Mouse (Mus musculus): ENCODE measurements around the gene Rps18. TPM values are rescaled to one million over a fixed set of nuclear protein-coding genes. Genes with fewer than 3 reads are reported as not detected.
"Not testable (repeated sequence)": the region's sequence is repeated elsewhere in the genome, so short reads cannot be mapped to it uniquely, and the experiment has no call there.

The Rps18 gene
- total RNA-seq, 2 experiments from 2014 or later = 311 to 327 TPM

DNA sequence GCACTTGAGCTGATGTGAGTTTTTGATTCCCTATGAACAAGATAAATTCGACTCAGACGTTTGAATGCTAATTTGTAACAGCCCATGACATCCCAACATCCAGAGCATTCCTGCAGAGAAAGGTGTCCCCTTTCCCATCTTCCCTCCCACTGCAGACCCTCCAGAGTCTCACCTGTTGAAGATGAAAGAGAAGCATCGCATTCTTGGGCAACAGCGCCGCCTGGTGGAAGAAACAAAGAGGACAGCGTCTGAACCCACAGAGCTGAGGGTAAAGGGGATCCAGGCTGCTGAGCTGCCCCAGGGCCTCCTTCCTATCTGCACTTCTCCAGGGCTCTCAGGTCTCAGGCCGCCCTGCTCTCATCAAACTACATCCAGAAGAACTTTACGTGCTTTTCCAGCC lies 26.3 kb upstream of the Rps18 start:
- not testable (repeated sequence) for H3K27ac ChIP-seq, H3K4me3 ChIP-seq
- peak in 1 of 2 experiments; percentile 51 for DNase-seq (ENCODE audit: extremely low spot score in 1 of 2, low spot score in 2 of 2)
- peak; percentile 70 for TF ChIP-seq CTCF (IDR thresholded peaks at IDR 0.05)
- intact Hi-C loops (cut with DNase I) = loop anchor here (2.0 kb wide), 1 partner anchor 13 kb away; no protein-coding TSS in a partner anchor

DNA sequence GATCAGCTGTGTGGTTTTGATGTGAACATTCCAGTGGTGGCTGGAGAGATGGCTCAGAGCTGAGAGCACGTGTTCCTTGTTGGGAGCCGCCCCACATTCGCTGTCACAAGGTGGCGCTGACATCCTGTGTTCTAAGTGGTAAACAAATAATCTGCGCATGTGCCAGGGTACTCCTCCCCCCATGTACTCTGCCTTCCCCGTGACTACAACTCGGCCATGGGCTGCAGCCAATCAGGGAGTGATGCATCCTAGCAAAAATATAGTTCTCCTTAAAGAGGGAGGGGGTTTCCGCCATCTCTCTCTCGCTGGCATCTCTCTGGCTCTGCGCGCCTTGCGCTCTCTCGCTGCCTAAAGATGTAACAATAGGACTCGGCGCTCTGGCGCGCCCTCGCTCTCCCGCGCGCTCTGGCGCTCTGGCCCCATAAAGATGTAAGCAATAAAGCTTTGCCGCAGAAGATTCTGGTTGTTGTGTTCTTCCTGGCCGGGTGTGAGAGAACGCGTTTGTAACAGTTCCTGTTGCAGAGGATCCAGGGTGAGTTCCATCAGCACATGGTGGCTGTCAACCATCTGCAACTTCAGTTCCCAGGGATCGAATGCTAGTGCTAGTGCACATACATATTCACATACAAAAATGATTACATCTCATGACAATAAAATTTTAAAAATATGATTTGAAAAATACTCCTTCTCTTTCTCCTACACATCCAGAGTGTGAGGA lies 25.6 kb upstream of the Rps18 start:
- peak overlapping the region; percentile 51 for H3K4me3 ChIP-seq
- DNase-seq (ENCODE audit: extremely low spot score in 1 of 2, low spot score in 2 of 2) = peak; percentile 81 to 86
- peak overlapping the region; percentile 82 for H3K27ac ChIP-seq
- intact Hi-C loops (cut with DNase I) = not testable (repeated sequence)
- peak; percentile 37 for TF ChIP-seq CTCF (IDR thresholded peaks at IDR 0.05)

DNA sequence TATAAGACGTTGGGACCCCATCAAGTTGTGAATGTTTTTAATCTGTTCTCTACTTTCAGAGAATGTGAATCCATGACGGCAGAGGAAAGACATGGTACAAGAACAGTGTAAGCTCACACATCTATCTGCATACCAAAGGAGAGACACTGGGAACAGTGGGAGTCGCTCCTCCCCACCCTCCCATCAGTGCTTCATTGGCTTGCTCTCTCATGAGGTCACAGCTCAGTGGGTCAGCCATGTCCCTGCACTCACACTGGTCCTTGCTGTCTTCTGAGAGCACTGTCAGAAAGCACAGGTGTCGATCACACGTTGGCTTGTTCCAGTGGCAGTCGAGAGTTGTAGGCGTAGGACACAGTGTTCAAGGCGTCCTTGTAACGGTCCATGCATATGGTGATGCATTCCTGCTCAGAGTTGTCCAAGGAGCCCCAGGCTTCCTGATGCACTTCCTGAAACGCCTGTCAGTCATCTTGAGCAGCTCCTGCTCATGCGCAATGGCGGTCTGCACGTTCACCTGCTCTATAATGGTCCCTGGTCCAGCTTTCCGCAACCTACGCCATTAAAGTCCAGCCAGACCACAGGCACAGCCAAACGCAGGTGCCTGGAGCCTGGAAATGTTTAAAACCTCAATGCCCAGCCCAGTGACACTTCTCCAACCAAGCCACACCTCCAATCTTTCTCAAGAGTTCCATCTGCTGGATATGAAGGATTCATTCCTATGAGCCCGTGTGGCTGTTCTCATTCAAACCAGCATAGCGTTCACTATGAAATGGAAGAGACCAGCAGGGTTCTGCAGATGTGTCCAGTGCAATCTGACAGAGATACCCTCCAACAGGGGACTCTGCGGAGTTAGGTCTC lies 24.6 kb upstream of the Rps18 start:
- H3K4me3 ChIP-seq = no peak overlapping the region
- intact Hi-C loops (cut with DNase I) = no loop called here
- peak overlapping the region; percentile 67; the same call in 1 of the 2 replicates for H3K27ac ChIP-seq
- DNase-seq (ENCODE audit: extremely low spot score in 1 of 2, low spot score in 2 of 2) = no peak
- TF ChIP-seq CTCF (IDR thresholded peaks at IDR 0.05) = no peak

DNA sequence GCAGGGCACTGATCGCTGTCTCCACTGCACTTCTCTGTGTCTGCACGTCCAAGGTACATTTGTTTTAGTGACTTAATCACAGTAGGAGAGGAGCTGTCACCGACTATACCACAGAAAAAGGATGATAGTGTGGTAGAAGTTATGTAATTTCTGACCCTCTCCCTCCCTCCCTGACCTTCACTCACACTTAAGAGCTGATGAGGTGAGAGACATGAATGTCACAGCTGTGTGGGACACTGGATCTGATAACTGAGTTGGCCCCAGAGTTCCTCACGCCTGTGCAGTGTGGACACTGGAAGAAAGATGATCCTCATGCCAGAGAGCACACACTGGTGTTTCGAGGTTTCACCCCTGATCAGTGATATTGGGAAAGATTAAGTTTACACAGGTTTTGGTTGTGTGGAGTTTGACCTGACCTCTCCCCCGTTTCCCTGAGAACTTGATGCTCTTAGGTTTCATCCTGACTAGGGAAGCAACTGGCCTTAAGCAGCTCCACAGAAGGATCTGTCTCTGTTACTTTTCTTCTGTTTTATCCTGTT lies 23.8 kb upstream of the Rps18 start:
- intact Hi-C loops (cut with DNase I) = no loop called here
- DNase-seq (ENCODE audit: extremely low spot score in 1 of 2, low spot score in 2 of 2) = no peak
- H3K4me3 ChIP-seq = no peak overlapping the region
- H3K27ac ChIP-seq = no peak overlapping the region
- no peak for TF ChIP-seq CTCF (IDR thresholded peaks at IDR 0.05)

DNA sequence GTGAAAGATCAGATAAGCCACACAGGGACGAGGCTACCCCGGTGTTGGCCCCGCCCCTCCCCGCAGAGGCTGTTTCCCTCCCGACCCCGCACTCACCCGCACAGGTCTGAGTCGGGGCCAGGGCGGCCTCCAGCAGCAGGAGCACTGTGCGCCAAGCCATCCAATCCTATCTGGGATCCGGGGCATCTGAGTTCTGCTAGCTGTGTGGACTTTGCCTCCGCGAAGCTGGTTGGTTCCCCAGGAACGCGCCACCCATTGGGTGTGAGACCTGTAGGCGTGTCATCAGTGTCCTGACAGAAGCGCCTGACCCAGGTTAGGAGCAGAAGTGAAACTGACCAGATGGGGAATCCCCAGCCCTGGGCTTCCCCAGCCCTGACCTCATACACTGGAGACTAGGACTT lies 22.8 kb upstream of the Rps18 start:
- DNase-seq (ENCODE audit: extremely low spot score in 1 of 2, low spot score in 2 of 2) = no peak
- no peak for TF ChIP-seq CTCF (IDR thresholded peaks at IDR 0.05)

GRCm38 (mm10) chr17:33977861-33978557 lies 22.2 kb upstream of the Rps18 start:
- intact Hi-C loops (cut with DNase I) = no loop called here
- Histone ChIP-seq H3K27ac (no peak overlapping the region), H3K4me3 (peak overlapping the region; percentile 41)
- no peak for TF ChIP-seq CTCF (IDR thresholded peaks at IDR 0.05)
- DNase-seq (ENCODE audit: extremely low spot score in 1 of 2, low spot score in 2 of 2) = no peak

More for the DNA sequence above, 22.8 kb upstream of the Rps18 start:
- Histone ChIP-seq H3K4me3 (peak overlapping the region; percentile 41), H3K27ac (no peak overlapping the region)
- intact Hi-C loops (cut with DNase I) = no loop called here

DNA sequence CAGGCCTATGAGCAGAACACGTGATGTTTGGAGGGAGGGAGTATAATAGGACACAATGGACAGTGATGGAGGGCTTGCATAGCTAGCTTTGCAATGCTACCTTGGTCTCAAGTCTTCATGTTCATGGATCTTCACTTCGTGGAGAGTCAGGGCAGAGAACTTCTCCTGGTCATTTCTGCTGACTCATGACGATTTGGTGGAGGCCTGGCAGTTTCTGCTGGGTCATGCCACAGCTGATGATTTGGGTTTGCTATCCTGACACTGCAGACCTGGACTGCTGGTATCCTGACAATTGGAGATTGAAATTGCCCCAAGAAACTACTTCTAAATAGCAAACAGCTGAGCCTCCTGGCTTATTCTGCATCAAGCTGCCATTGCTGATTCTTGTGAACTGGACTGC lies 17.8 kb upstream of the Rps18 start:
- intact Hi-C loops (cut with DNase I) = no loop called here

DNA sequence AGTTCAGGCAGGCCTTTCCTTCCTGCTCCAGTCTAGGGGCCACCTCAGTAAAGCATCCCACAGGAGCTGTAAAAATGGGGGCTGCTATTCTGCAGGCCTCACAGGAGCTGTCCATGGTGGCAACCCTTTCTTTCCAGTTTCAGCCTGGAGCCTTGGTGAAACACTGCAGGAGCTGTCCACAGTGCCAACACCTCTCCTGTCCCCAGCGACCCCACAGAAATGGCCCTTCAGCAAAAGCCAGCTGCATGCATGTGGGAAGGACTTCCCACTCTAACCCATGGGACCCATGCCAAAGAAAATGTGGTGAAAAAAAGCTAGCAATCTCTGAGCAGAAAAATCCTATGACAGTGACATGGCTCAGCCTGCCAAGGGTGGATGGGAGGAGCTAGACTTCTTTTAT lies 16.9 kb upstream of the Rps18 start:
- no peak for DNase-seq (ENCODE audit: extremely low spot score in 1 of 2, low spot score in 2 of 2)
- intact Hi-C loops (cut with DNase I) = no loop called here
- TF ChIP-seq CTCF (IDR thresholded peaks at IDR 0.05) = no peak

More for the DNA sequence above, 17.8 kb upstream of the Rps18 start:
- H3K27ac ChIP-seq = no peak overlapping the region
- no peak for DNase-seq (ENCODE audit: extremely low spot score in 1 of 2, low spot score in 2 of 2)
- H3K4me3 ChIP-seq = no peak overlapping the region
- TF ChIP-seq CTCF (IDR thresholded peaks at IDR 0.05) = no peak

DNA sequence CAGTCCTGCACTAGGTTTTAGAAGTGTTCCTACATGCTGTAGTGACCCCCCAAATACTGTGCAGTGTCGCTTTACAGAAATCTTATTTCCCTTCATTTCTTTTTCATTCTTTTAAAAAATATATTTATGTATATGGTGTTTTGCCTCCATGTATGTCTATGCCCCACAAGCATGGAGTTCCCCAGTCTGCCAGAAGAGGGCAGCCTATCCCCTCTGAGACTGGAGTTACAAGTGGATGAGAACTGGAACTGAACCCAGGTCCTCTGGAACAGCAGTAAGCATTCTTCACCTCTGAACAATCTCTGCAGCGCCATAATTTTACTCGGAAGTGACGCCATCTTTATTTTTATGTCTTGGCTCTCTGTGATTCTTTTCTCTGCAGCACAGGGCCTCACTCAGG lies 13.6 kb upstream of the Rps18 start:
- TF ChIP-seq CTCF (IDR thresholded peaks at IDR 0.05) = no peak; the same call in 1 of the 2 replicates
- no peak for DNase-seq (ENCODE audit: extremely low spot score in 1 of 2, low spot score in 2 of 2)

More for the DNA sequence above, 16.9 kb upstream of the Rps18 start:
- H3K27ac ChIP-seq = no peak overlapping the region
- no peak overlapping the region for H3K4me3 ChIP-seq

DNA sequence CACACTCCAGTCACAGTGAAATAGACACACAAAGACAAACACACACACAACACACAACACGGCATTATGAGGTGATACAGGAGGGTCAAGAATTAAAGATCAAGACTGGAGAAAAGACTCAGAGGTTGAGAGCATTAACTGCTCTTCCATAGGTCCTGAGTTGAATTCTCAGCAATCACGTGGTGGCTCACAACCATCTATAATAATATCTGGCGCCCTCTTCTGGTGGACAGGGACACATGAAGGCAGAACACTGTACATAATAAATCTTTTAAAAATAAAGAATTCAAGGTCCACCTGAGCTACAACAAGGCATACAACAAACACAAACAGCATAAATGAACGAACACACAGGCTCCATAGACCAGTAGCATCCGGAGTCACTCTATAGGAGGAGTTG lies 13.1 kb upstream of the Rps18 start:
- TF ChIP-seq CTCF (IDR thresholded peaks at IDR 0.05) = no peak
- intact Hi-C loops (cut with DNase I) = loop anchor here (2.0 to 5.0 kb wide), 2 partner anchors 14 to 33 kb away; partner anchors contain the start of gene H2-K1
- no peak overlapping the region for H3K27ac ChIP-seq

More for the DNA sequence above, 13.6 kb upstream of the Rps18 start:
- Histone ChIP-seq H3K27ac (no peak overlapping the region), H3K4me3 (no peak overlapping the region)
- intact Hi-C loops (cut with DNase I) = loop anchor here (2.0 to 5.0 kb wide), 2 partner anchors 13 to 33 kb away; partner anchors contain the start of gene H2-K1

GRCm38 (mm10) chr17:33968489-33968888 lies 12.7 kb upstream of the Rps18 start:
- intact Hi-C loops (cut with DNase I) = loop anchor here (2.0 to 5.0 kb wide), 2 partner anchors 14 to 34 kb away; partner anchors contain the start of gene H2-K1
- TF ChIP-seq CTCF (IDR thresholded peaks at IDR 0.05) = peak; percentile 74
- peak in 1 of 2 experiments; percentile 68 for DNase-seq (ENCODE audit: extremely low spot score in 1 of 2, low spot score in 2 of 2)
- Histone ChIP-seq H3K4me3 (no peak overlapping the region), H3K27ac (no peak overlapping the region)

More for the DNA sequence above, 13.1 kb upstream of the Rps18 start:
- DNase-seq (ENCODE audit: extremely low spot score in 1 of 2, low spot score in 2 of 2) = peak in 1 of 2 experiments; percentile 10
- no peak overlapping the region for H3K4me3 ChIP-seq
